Mouse (Mus musculus) olfactory bulb, adult 2 months (tissue): ENCODE data around the gene Ptprc. TPM values are rescaled to one million over a fixed set of nuclear protein-coding genes. Genes with fewer than 3 reads are reported as not detected.
A peak's percentile ranks its signal among the peaks of the same experiment; 100 is the strongest.

Experiments
- H3K27ac ChIP-seq: fragments of 200-500 bp; 2 replicates; pipeline ENCODE4 v1.5.1; 2012; ENCODE audit warnings: low read depth, low read length; ENCODE audit not compliant: insufficient read depth
- H3K4me1 ChIP-seq: fragments of 200-500 bp; 2 replicates; pipeline ENCODE4 v1.6.1; 2012; ENCODE audit warnings: low read length; ENCODE audit not compliant: control insufficient read depth, insufficient read depth
- H3K4me3 ChIP-seq: fragments of 200-500 bp; 2 replicates; pipeline ENCODE4 v1.5.1; 2012; ENCODE audit warnings: mild to moderate bottlenecking, low read depth, low read length, moderate library complexity; ENCODE audit not compliant: insufficient read depth
- CTCF ChIP-seq: fragments of 200-500 bp; IDR thresholded peaks from 2 replicates; pipeline ENCODE4 v1.5.1; 2012; ENCODE audit warnings: low read depth, mild to moderate bottlenecking, low read length, moderate library complexity; ENCODE audit not compliant: insufficient read depth
- POLR2A ChIP-seq: fragments of 200-500 bp; IDR thresholded peaks from 2 replicates; pipeline ENCODE4 v1.6.1; 2012; ENCODE audit warnings: mild to moderate bottlenecking, low read depth, low read length, moderate library complexity; ENCODE audit not compliant: insufficient read depth
- WGBS: fragments of 180-500 bp; shearing (Covaris S2); methylation state at CpG from one replicate; pipeline ENCODE4 v1.1.7; 2018; 5-methylcytosine and 5-hydroxymethylcytosine counted together
- polyA plus RNA-seq: library from polyadenylated mRNA; stranded (reverse); fragments of >200 nt; gene quantifications from 2 replicates; pipeline ENCODE4 v1.2.4, GENCODE M21; 2012; ENCODE audit warnings: low replicate concordance; ENCODE audit not compliant: missing spikeins, insufficient read depth, insufficient read length

The Ptprc gene
- polyA plus RNA-seq, 1 experiment: 291 TPM

- 0 out of 2 replicates have a peak, but pooled peaks cover 2% of the 10 kb centered on the region for H3K4me1 ChIP-seq
- WGBS: 44% methylated on average over 4 of the region's 4 CpGs
- TF ChIP-seq CTCF: no peak
- no peak for TF ChIP-seq POLR2A
- H3K27ac ChIP-seq: no peak overlapping the region
- H3K4me3 ChIP-seq: no peak overlapping the region
Measured at GRCm38 (mm10) chr1:138023601-138024000, 151.9 kb downstream of the Ptprc start.

DNA sequence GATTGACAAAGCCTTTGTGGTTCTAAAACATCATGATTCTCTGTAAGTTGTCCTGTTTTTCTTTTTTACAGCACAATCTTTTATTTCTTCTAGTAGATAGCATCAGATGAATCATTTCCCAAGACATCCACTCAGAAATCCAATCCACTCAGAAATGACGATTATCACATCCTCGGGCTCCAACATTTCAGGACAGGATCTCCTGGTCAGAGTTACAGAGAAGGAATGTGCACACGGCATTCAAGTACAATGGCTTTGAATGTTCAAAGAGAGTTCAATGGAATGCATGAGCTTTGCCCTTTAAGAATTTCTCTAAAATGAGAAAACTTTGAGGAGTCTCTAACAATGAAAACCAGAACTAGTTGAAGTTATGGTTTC lies 152.6 kb downstream of the Ptprc start:
- Histone ChIP-seq H3K27ac (peak overlapping the region; percentile 75; the same call in 1 of the 2 replicates), H3K4me3 (no peak overlapping the region), H3K4me1 (0 out of 2 replicates have a peak, but pooled peaks cover 2% of the 10 kb centered on the region)
- TF ChIP-seq POLR2A (no peak), CTCF (no peak)
- WGBS: 29% methylated on average over 3 of the region's 3 CpGs

- Histone ChIP-seq H3K4me3 (no peak overlapping the region), H3K27ac (peak overlapping the region; percentile 75; the same call in 1 of the 2 replicates), H3K4me1 (0 out of 2 replicates have a peak, but pooled peaks cover 2% of the 10 kb centered on the region)
- 27% methylated on average over 11 of the region's 11 CpGs for WGBS
- no peak for TF ChIP-seq CTCF
- no peak for TF ChIP-seq POLR2A
Measured at GRCm38 (mm10) chr1:138021962-138022917, 153.3 kb downstream of the Ptprc start.

Other genes with a start within 250 kb of the Ptprc start
- gene Atp6v1g3, start 98.0 kb upstream of the Ptprc start, polyA plus RNA-seq: not detected in 2 replicates